Mouse (Mus musculus): ENCODE measurements around the gene Olfr750.

The Olfr750 gene

GRCm38 (mm10) chr14:51027387-51028155, 46.7 kb downstream of the Olfr750 start:
- no peak for DNase-seq (ENCODE audit: low read depth, low spot score)

- peak; percentile 64 for DNase-seq (ENCODE audit: low read depth, low spot score)
Measured at GRCm38 (mm10) chr14:51026391-51027133, 47.7 kb downstream of the Olfr750 start.

- DNase-seq (ENCODE audit: low read depth, low spot score) = no peak
Measured at GRCm38 (mm10) chr14:51024820-51025219, 49.4 kb downstream of the Olfr750 start.

- DNase-seq (ENCODE audit: low read depth, low spot score) = no peak
Measured at GRCm38 (mm10) chr14:51023457-51023856, 50.8 kb downstream of the Olfr750 start.

- DNase-seq (ENCODE audit: low read depth, low spot score) = no peak
Measured at GRCm38 (mm10) chr14:51017256-51017655, 57.0 kb downstream of the Olfr750 start.
